Mouse (Mus musculus) heart, embryonic 13.5 days (tissue): ENCODE results near the gene Tspan18. TPM values are rescaled to one million over a fixed set of nuclear protein-coding genes. Genes with fewer than 3 reads are reported as not detected.

Source experiments
- ATAC-seq: fragments of 200-750 bp; cut with Nextera tagmentation; 2 replicates; pipeline ENCODE4 v1.8.0; 2017; ENCODE audit warnings: moderate TSS enrichment; ENCODE audit not compliant: insufficient number of reproducible peaks, low FRiP score, low TSS enrichment; ENCODE audit errors: extremely low read depth
- H3K27ac ChIP-seq: fragments of 300-500 bp; sonication (generic); replicated peaks from 2 replicates; pipeline ENCODE4 v1.5.1; 2015; ENCODE audit warnings: moderate library complexity, mild to moderate bottlenecking, inconsistent platforms
- H3K27me3 ChIP-seq: fragments of 300-500 bp; sonication (generic); replicated peaks from 2 replicates; pipeline ENCODE4 v1.6.1; 2015; ENCODE audit warnings: mild to moderate bottlenecking, inconsistent platforms
- H3K36me3 ChIP-seq: fragments of 300-500 bp; sonication (generic); 2 replicates; pipeline ENCODE4 v1.6.1; 2015; ENCODE audit warnings: mild to moderate bottlenecking, inconsistent platforms
- H3K4me1 ChIP-seq: fragments of 300-500 bp; sonication (generic); 2 replicates; pipeline ENCODE4 v1.6.1; 2015; ENCODE audit warnings: inconsistent platforms
- H3K4me2 ChIP-seq: fragments of 300-500 bp; sonication (generic); 2 replicates; pipeline ENCODE4 v1.6.1; 2015; ENCODE audit warnings: inconsistent platforms, mild to moderate bottlenecking, moderate library complexity
- H3K4me3 ChIP-seq: fragments of 300-500 bp; sonication (generic); 2 replicates; pipeline ENCODE4 v1.5.1; 2015; ENCODE audit warnings: moderate library complexity, mild to moderate bottlenecking, inconsistent platforms
- H3K9ac ChIP-seq: fragments of 300-500 bp; sonication (generic); 2 replicates; pipeline ENCODE4 v1.6.1; 2015; ENCODE audit warnings: inconsistent platforms, mild to moderate bottlenecking, moderate library complexity
- H3K9me3 ChIP-seq: fragments of 300-500 bp; sonication (generic); 2 replicates; pipeline ENCODE4 v1.6.1; 2016; ENCODE audit warnings: inconsistent platforms
- WGBS: fragments of 180-500 bp; shearing (Covaris S2); methylation state at CpG from one replicate; pipeline ENCODE4 v1.1.7; 2015; ENCODE audit warnings: mixed read lengths; 5-methylcytosine and 5-hydroxymethylcytosine counted together
- polyA plus RNA-seq: library from polyadenylated mRNA; unstranded; fragments of >200 nt; fragmentation: Nextera tagmentation; extraction: Ambion mirVana; gene quantifications from 2 replicates; pipeline ENCODE4 v1.2.1, GENCODE M21; 2015

Tspan18 gene
- polyA plus RNA-seq, 1 experiment from 2014 or later, result 43.2 TPM

GRCm38 (mm10) chr2:93212865-93213264 is 121.4 kb downstream of the Tspan18 start:
- Histone ChIP-seq H3K27ac (no peak overlapping the region), H3K4me3 (no peak overlapping the region), H3K4me1 (peaks cover 26% of the 10 kb centered on the region), H3K9ac (no peak overlapping the region), H3K27me3 (no peaks in the 10 kb centered on the region), H3K4me2 (no peak overlapping the region), H3K9me3 (no peaks in the 10 kb centered on the region), H3K36me3 (peaks cover 42% of the 10 kb centered on the region)
- ATAC-seq, result no peak
- 94% methylated on average over 2 of the region's 2 CpGs for WGBS

DNA sequence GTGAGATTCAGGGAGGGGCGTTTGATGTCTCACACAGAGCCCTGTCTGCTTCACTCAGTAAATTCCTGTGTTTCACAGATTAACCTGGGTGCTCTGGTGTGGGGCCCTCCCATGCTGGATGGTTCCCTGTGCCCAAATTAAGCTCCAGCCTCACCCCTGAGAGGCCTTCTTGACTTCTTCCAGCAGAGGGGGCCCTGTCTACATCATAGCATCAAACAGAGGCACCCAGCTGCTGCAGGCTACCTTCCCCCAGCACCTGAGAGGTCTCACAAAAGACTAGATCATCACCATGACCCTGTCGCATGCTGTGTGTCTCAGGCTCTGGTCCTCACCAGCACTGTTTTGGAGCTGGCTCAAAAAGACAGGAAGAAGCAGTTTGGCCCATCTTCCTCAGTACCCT is 121.9 kb downstream of the Tspan18 start:
- Histone ChIP-seq H3K4me1 (peaks cover 21% of the 10 kb centered on the region), H3K4me2 (no peak overlapping the region), H3K36me3 (peaks cover 46% of the 10 kb centered on the region), H3K4me3 (no peak overlapping the region), H3K27me3 (no peaks in the 10 kb centered on the region), H3K9me3 (no peaks in the 10 kb centered on the region), H3K9ac (no peak overlapping the region), H3K27ac (no peak overlapping the region)
- 61% methylated on average over 2 of the region's 2 CpGs for WGBS
- no peak for ATAC-seq

GRCm38 (mm10) chr2:93206126-93206525 is 128.2 kb downstream of the Tspan18 start:
- ATAC-seq, result no peak
- Histone ChIP-seq H3K4me3 (no peak overlapping the region), H3K36me3 (peaks cover 94% of the 10 kb centered on the region), H3K27me3 (no peaks in the 10 kb centered on the region), H3K4me2 (no peak overlapping the region), H3K9me3 (no peaks in the 10 kb centered on the region), H3K27ac (no peak overlapping the region), H3K4me1 (no peaks in the 10 kb centered on the region; the same call in 1 of the 2 replicates), H3K9ac (no peak overlapping the region)
- 80% methylated on average over 1 of the region's 1 CpGs for WGBS

GRCm38 (mm10) chr2:93204571-93204970 is 129.7 kb downstream of the Tspan18 start:
- Histone ChIP-seq H3K27me3 (no peaks in the 10 kb centered on the region), H3K36me3 (peaks cover 86% of the 10 kb centered on the region)
- no peak for ATAC-seq

GRCm38 (mm10) chr2:93203682-93204081 is 130.6 kb downstream of the Tspan18 start:
- Histone ChIP-seq H3K36me3 (peaks cover 77% of the 10 kb centered on the region), H3K27me3 (no peaks in the 10 kb centered on the region), H3K4me1 (peaks cover 22% of the 10 kb centered on the region), H3K27ac (no peak overlapping the region), H3K9me3 (no peaks in the 10 kb centered on the region), H3K4me3 (no peak overlapping the region), H3K9ac (no peak overlapping the region), H3K4me2 (no peak overlapping the region)
- 20% methylated on average over 10 of the region's 10 CpGs for WGBS
- no peak for ATAC-seq

More at GRCm38 (mm10) chr2:93204571-93204970, 129.7 kb downstream of the Tspan18 start:
- Histone ChIP-seq H3K4me3 (no peak overlapping the region), H3K9ac (no peak overlapping the region), H3K9me3 (no peaks in the 10 kb centered on the region), H3K27ac (no peak overlapping the region), H3K4me2 (no peak overlapping the region), H3K4me1 (peaks cover 15% of the 10 kb centered on the region)
- WGBS, result 78% methylated on average over 6 of the region's 6 CpGs

DNA sequence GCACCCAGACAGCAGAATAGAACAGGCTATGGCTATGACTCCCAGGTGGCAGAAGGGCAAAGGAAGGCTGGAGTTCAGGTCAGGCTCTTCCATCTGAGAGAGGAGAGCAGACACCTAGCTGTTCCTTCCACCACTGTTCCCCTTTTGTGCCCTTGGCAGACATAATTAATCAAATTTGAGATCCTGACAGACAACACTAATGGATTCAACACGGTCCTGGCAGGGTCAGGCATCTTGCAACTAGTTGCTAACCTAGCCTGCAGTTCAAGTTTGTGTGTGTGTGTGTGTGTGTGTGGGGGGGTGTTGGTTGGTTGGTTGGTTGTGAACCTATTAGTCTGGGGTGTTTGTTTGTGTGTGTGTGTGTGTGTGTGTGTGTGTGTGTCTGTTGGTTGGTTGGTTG is 131.5 kb downstream of the Tspan18 start:
- Histone ChIP-seq H3K4me2 (no peak overlapping the region), H3K4me1 (peaks cover 22% of the 10 kb centered on the region), H3K4me3 (no peak overlapping the region), H3K36me3 (peaks cover 70% of the 10 kb centered on the region), H3K9ac (no peak overlapping the region), H3K9me3 (no peaks in the 10 kb centered on the region), H3K27ac (no peak overlapping the region), H3K27me3 (no peaks in the 10 kb centered on the region)
- WGBS, result 37% methylated on average over 1 of the region's 1 CpGs
- ATAC-seq, result no peak

- no peaks in the 10 kb centered on the region for H3K9me3 ChIP-seq
- H3K4me2 ChIP-seq, result no peak overlapping the region
- 76% methylated on average over 3 of the region's 3 CpGs for WGBS
- H3K4me1 ChIP-seq, result peaks cover 22% of the 10 kb centered on the region
- H3K27ac ChIP-seq, result no peak overlapping the region
- no peak overlapping the region for H3K4me3 ChIP-seq
- peaks cover 62% of the 10 kb centered on the region for H3K36me3 ChIP-seq
- no peak for ATAC-seq
- no peak overlapping the region for H3K9ac ChIP-seq
- no peaks in the 10 kb centered on the region for H3K27me3 ChIP-seq
Measured at GRCm38 (mm10) chr2:93201997-93202396, 132.3 kb downstream of the Tspan18 start.

DNA sequence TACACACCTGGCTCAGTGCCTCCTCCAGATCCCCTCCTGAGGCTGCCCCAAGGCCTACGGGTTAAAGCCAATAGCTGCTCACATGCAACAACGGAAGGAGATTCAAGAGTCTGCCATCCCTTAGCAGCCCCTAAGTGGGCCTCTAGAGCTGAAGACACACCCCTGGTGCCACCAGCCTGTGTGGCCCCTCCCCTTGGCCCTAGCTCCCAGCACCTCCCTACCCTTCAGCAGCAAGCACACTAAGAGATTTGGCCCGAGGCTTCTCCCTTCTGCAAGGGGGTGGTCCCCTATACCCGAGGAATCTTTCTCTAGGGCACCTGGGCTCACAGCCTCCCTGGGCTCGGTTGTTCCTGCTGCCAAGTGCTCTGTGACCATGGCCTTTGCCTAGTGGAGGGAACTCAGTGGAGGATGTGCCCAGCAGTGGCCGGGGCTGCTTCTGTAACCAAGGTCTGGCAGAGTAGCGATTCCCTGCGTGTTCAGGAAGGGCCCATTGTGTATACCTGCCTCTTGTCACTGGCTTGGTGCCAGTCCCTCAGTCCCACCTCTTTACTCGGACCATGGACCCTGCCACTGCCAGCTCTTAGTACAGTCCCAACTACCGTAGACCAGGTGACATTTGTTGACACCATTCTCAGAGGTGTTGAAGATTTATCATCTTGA is 133.5 kb downstream of the Tspan18 start:
- Histone ChIP-seq H3K4me2 (no peak overlapping the region), H3K4me1 (peaks cover 22% of the 10 kb centered on the region), H3K9me3 (no peaks in the 10 kb centered on the region), H3K27ac (no peak overlapping the region), H3K36me3 (peaks cover 50% of the 10 kb centered on the region), H3K27me3 (peaks cover 8% of the 10 kb centered on the region; the same call in 1 of the 2 replicates), H3K9ac (peak overlapping the region; percentile 24; the same call in 1 of the 2 replicates), H3K4me3 (no peak overlapping the region)
- 57% methylated on average over 10 of the region's 10 CpGs for WGBS
- ATAC-seq, result no peak

DNA sequence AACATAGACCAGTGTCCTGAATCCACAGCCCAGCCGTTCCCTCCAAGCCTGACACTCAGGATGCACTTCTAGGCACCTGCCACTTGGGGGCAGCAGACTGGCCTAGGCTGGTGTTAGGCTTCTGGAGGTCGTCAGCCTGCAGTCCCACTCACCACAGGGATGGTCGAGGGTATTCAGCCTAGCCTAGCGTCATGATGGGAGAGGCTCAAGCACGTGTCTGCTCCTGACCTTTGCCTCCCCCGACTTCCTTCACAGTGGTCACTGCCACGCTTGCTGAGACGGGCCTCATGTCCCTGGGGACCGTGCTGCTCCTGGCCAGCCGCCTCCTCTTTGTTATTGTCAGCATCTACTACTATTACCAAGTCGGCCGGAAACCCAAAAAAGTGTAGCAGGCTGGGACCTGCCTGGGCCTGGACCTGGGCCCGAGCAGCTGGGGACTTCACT is 134.8 kb downstream of the Tspan18 start:
- Histone ChIP-seq H3K27ac (peak overlapping the region; percentile 5; the same call in 1 of the 2 replicates), H3K4me2 (no peak overlapping the region), H3K36me3 (peaks cover 38% of the 10 kb centered on the region), H3K4me1 (peaks cover 22% of the 10 kb centered on the region), H3K9ac (no peak overlapping the region), H3K27me3 (peaks cover 8% of the 10 kb centered on the region; the same call in 1 of the 2 replicates), H3K9me3 (no peaks in the 10 kb centered on the region), H3K4me3 (no peak overlapping the region)
- 39% methylated on average over 13 of the region's 13 CpGs for WGBS
- ATAC-seq, result peak; percentile 9; the same call in 1 of the 2 replicates

DNA sequence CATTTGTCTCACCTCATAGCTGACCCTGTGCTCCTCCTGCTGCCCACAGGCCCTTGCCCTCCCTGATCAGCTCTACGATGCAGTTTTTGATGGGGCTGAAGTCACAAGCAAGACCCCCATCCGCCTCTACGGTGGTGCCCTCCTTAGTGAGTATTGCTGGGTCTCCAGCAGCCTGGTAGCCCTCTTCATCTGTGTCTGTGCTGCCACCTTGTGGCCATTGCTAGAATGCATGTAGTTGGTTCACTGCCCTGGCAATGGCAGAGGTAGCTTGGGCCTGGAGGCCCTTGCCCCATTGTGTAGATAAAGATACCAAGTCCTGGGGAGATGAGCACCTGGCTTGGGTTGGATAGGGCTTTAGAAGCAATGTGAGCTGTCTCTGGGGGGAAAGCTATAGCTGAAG is 135.5 kb downstream of the Tspan18 start:
- Histone ChIP-seq H3K9me3 (no peaks in the 10 kb centered on the region), H3K4me1 (peaks cover 27% of the 10 kb centered on the region), H3K36me3 (peaks cover 31% of the 10 kb centered on the region), H3K4me3 (no peak overlapping the region), H3K9ac (no peak overlapping the region), H3K27ac (0 out of 2 replicates have a peak overlapping the region, but pooled peaks have one; percentile 5), H3K27me3 (peaks cover 8% of the 10 kb centered on the region; the same call in 1 of the 2 replicates), H3K4me2 (no peak overlapping the region)
- no peak for ATAC-seq
- 23% methylated on average over 3 of the region's 3 CpGs for WGBS

- Histone ChIP-seq H3K27ac (no peak overlapping the region), H3K4me1 (peaks cover 35% of the 10 kb centered on the region), H3K36me3 (no peaks in the 10 kb centered on the region), H3K9me3 (no peaks in the 10 kb centered on the region), H3K4me2 (no peak overlapping the region), H3K9ac (no peak overlapping the region), H3K4me3 (no peak overlapping the region), H3K27me3 (peaks cover 19% of the 10 kb centered on the region)
- ATAC-seq, result no peak
- WGBS, result 60% methylated on average over 4 of the region's 4 CpGs
Measured at GRCm38 (mm10) chr2:93193806-93194205, 140.5 kb downstream of the Tspan18 start.

DNA sequence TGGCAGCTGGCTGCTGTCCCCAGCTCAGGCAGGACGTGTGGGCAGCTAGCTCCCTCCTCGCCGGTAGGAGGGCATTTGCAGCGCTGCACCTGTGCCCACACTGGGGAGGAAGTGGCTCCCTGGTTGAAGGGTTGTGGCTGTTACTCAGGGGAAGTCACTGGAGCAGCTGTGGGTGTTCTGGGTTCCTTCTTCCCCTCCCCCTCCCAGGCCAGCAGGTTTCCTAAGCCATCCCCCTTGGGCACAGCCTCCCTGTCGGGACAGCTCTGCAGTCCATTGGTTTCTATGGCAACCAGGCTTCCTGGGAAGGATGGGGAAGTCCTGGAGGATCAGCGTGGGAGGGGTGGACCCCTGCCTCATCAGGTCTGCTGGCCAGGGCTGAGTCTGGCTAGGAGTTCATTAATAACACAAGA is 141.6 kb downstream of the Tspan18 start:
- Histone ChIP-seq H3K4me1 (peaks cover 39% of the 10 kb centered on the region), H3K9ac (no peak overlapping the region), H3K27me3 (peaks cover 19% of the 10 kb centered on the region), H3K4me3 (no peak overlapping the region), H3K9me3 (no peaks in the 10 kb centered on the region), H3K36me3 (no peaks in the 10 kb centered on the region), H3K4me2 (no peak overlapping the region), H3K27ac (no peak overlapping the region)
- WGBS, result 22% methylated on average over 6 of the region's 6 CpGs
- ATAC-seq, result no peak
